Mouse (Mus musculus): ENCODE measurements around the gene Hist1h3f.

GRCm38 (mm10) chr13:23537006-23537710 is 6.7 kb upstream of the Hist1h3f start:
- TF ChIP-seq GATA2 (IDR thresholded peaks at IDR 0.05; ENCODE audit: borderline replicate concordance, low read depth, low read length) (no peak), CTCF (IDR thresholded peaks at IDR 0.05; ENCODE audit: low read depth, low read length) (no peak)

All from G1E (cell line).